Mouse (Mus musculus) hindbrain, embryonic 16.5 days (tissue): ENCODE results near the gene Tac2. TPM values are rescaled to one million over a fixed set of nuclear protein-coding genes. Genes with fewer than 3 reads are reported as not detected.

ENCODE experiments used
- ATAC-seq: fragments of 200-750 bp; cut with Nextera tagmentation; 2 replicates; pipeline ENCODE4 v1.8.0; 2017; ENCODE audit warnings: moderate TSS enrichment, moderate library complexity
- H3K27ac ChIP-seq: fragments of 300-500 bp; sonication (generic); 2 replicates; pipeline ENCODE4 v1.5.1; 2014; ENCODE audit warnings: low read depth, mild to moderate bottlenecking, control low read depth, low read length, moderate library complexity
- H3K27me3 ChIP-seq: fragments of 300-500 bp; sonication (generic); replicated peaks from 2 replicates; pipeline ENCODE4 v1.6.1; 2014; ENCODE audit warnings: low read length; ENCODE audit not compliant: control insufficient read depth, insufficient read depth
- H3K36me3 ChIP-seq: fragments of 300-500 bp; sonication (generic); 2 replicates; pipeline ENCODE4 v1.6.1; 2014; ENCODE audit warnings: mild to moderate bottlenecking, low read length, moderate library complexity, mixed read lengths; ENCODE audit not compliant: control insufficient read depth, insufficient read depth
- H3K4me1 ChIP-seq: fragments of 300-500 bp; sonication (generic); 2 replicates; pipeline ENCODE4 v1.6.1; 2014; ENCODE audit warnings: low read depth, low read length; ENCODE audit not compliant: control insufficient read depth, insufficient read depth
- H3K4me2 ChIP-seq: fragments of 300-500 bp; sonication (generic); 2 replicates; pipeline ENCODE4 v1.6.1; 2014; ENCODE audit warnings: mild to moderate bottlenecking, low read length, control low read depth, moderate library complexity
- H3K4me3 ChIP-seq: fragments of 300-500 bp; sonication (generic); 2 replicates; pipeline ENCODE4 v1.5.1; 2014; ENCODE audit warnings: mild to moderate bottlenecking, low read length, control low read depth, moderate library complexity
- H3K9ac ChIP-seq: fragments of 300-500 bp; sonication (generic); 2 replicates; pipeline ENCODE4 v1.6.1; 2014; ENCODE audit warnings: low read depth, mild to moderate bottlenecking, control low read depth, low read length, moderate library complexity
- H3K9me3 ChIP-seq: fragments of 300-500 bp; sonication (generic); 2 replicates; pipeline ENCODE4 v1.6.1; 2014; ENCODE audit warnings: mild to moderate bottlenecking, low read length, moderate library complexity; ENCODE audit not compliant: control insufficient read depth
- WGBS: fragments of 180-500 bp; shearing (Covaris S2); extraction: QIAGEN DNeasy Blood & Tissue Kit; methylation state at CpG from one replicate; pipeline ENCODE4 v1.1.7; 2014; 5-methylcytosine and 5-hydroxymethylcytosine counted together
- polyA plus RNA-seq: library from polyadenylated mRNA; unstranded; fragments of >200 nt; fragmentation: Nextera tagmentation; extraction: Ambion mirVana; gene quantifications from 2 replicates; pipeline ENCODE4 v1.2.1, GENCODE M21; 2015

Tac2 gene
- polyA plus RNA-seq, 1 experiment from 2014 or later = 2.5 TPM

- Histone ChIP-seq H3K4me2 (no peak overlapping the region), H3K4me3 (no peak overlapping the region), H3K9ac (no peak overlapping the region), H3K9me3 (no peaks in the 10 kb centered on the region), H3K27ac (no peak overlapping the region), H3K36me3 (no peaks in the 10 kb centered on the region), H3K27me3 (no peaks in the 10 kb centered on the region), H3K4me1 (no peaks in the 10 kb centered on the region)
- no peak for ATAC-seq
- 65% methylated on average over 12 of the region's 12 CpGs for WGBS
Observed at GRCm38 (mm10) chr10:127763914-127764680, 39.8 kb downstream of the Tac2 start.

GRCm38 (mm10) chr10:127766564-127766963 is 42.3 kb downstream of the Tac2 start:
- WGBS = 93% methylated on average over 1 of the region's 1 CpGs
- Histone ChIP-seq H3K36me3 (no peaks in the 10 kb centered on the region), H3K4me3 (no peak overlapping the region), H3K4me1 (no peaks in the 10 kb centered on the region), H3K27me3 (no peaks in the 10 kb centered on the region), H3K9ac (no peak overlapping the region), H3K27ac (no peak overlapping the region), H3K4me2 (no peak overlapping the region), H3K9me3 (no peaks in the 10 kb centered on the region)
- no peak for ATAC-seq

- 88% methylated on average over 2 of the region's 2 CpGs for WGBS
- H3K4me2 ChIP-seq = no peak within 1 kb of the TSS
- H3K9ac ChIP-seq = no peak within 1 kb of the TSS
- H3K4me3 ChIP-seq = no peak within 1 kb of the TSS
- no peaks in the 10 kb centered on the region for H3K9me3 ChIP-seq
- H3K27ac ChIP-seq = no peak within 1 kb of the TSS
- no peaks in the 10 kb centered on the region for H3K4me1 ChIP-seq
- no peaks in the 10 kb centered on the region for H3K27me3 ChIP-seq
- ATAC-seq = no peak
- H3K36me3 ChIP-seq = no peaks in the 10 kb centered on the region
Observed at GRCm38 (mm10) chr10:127776011-127776410, 51.7 kb downstream of the Tac2 start, which contains the start of gene Rdh9. TSS of gene Rdh9 (plus strand) at chr10:127776386.

Other genes starting within 250 kb of the Tac2 start
- gene Stac3, start 222.8 kb upstream of the Tac2 start, polyA plus RNA-seq = 2.0 and 3.3 TPM in 2 replicates
- 23.2 and 29.5 TPM in 2 replicates for gene Ndufa4l2, start 209.5 kb upstream of the Tac2 start, polyA plus RNA-seq
- gene Shmt2, start 202.0 kb upstream of the Tac2 start, polyA plus RNA-seq = 52.8 and 59.3 TPM in 2 replicates
- gene Nxph4, start 189.9 kb upstream of the Tac2 start, polyA plus RNA-seq = 129 and 136 TPM in 2 replicates
- 109 and 125 TPM in 2 replicates for gene Lrp1, start 103.3 kb upstream of the Tac2 start, polyA plus RNA-seq
- 6.0 and 8.0 TPM in 2 replicates for gene Stat6, start 81.5 kb upstream of the Tac2 start, polyA plus RNA-seq
- gene Nemp1, start 57.6 kb upstream of the Tac2 start, polyA plus RNA-seq = 2.9 and 3.9 TPM in 2 replicates
- 2.2 and 3.2 TPM in 2 replicates for gene Nab2, start 55.9 kb upstream of the Tac2 start, polyA plus RNA-seq
- gene Myo1a, start 19.3 kb upstream of the Tac2 start, polyA plus RNA-seq = 0.52 and 0.73 TPM in 2 replicates
- 2.4 TPM in 2 replicates for gene Zbtb39, start 15.1 kb downstream of the Tac2 start, polyA plus RNA-seq
- 1.9 and 2.0 TPM in 2 replicates for gene Gpr182, start 27.3 kb downstream of the Tac2 start, polyA plus RNA-seq
- 0.04 TPM in 1 of 2 replicates, not detected in the other for gene Rdh1, start 35.2 kb downstream of the Tac2 start, polyA plus RNA-seq
- gene Rdh16f1, start 35.3 kb downstream of the Tac2 start, polyA plus RNA-seq = not detected in 2 replicates
- 0.20 and 0.21 TPM in 2 replicates for gene Rdh9, start 51.9 kb downstream of the Tac2 start, polyA plus RNA-seq
- not detected in 2 replicates for gene Rdh16, start 76.7 kb downstream of the Tac2 start, polyA plus RNA-seq
- not detected in 2 replicates for gene Rdh19, start 125.5 kb downstream of the Tac2 start, polyA plus RNA-seq
- gene Rdh16f2, start 142.0 kb downstream of the Tac2 start, polyA plus RNA-seq = not detected in 2 replicates
- gene Rdh7, start 164.3 kb downstream of the Tac2 start, polyA plus RNA-seq = not detected in 2 replicates
- not detected in 2 replicates for gene Sdr9c7, start 174.0 kb downstream of the Tac2 start, polyA plus RNA-seq